Mouse (Mus musculus): ENCODE results near the gene Fam129a. TPM values are rescaled to one million over a fixed set of nuclear protein-coding genes. Genes with fewer than 3 reads are reported as not detected.

The Fam129a gene
- polyA plus RNA-seq (2012; fragmentation: generic; extraction: Trizol), result 1.7 TPM
- long read RNA-seq, experiment 1, partial matches to known transcripts, result 2 of 3 reads
- long read RNA-seq, experiment 1, other reads (novel, unspliced or antisense), result 1 of 3 reads
- long read RNA-seq, experiment 2, full-length matches to known transcripts, result 3 of 10 reads
- long read RNA-seq, experiment 2, partial matches to known transcripts, result 1 of 10 reads
- long read RNA-seq, experiment 2, other reads (novel, unspliced or antisense), result 6 of 10 reads

DNA sequence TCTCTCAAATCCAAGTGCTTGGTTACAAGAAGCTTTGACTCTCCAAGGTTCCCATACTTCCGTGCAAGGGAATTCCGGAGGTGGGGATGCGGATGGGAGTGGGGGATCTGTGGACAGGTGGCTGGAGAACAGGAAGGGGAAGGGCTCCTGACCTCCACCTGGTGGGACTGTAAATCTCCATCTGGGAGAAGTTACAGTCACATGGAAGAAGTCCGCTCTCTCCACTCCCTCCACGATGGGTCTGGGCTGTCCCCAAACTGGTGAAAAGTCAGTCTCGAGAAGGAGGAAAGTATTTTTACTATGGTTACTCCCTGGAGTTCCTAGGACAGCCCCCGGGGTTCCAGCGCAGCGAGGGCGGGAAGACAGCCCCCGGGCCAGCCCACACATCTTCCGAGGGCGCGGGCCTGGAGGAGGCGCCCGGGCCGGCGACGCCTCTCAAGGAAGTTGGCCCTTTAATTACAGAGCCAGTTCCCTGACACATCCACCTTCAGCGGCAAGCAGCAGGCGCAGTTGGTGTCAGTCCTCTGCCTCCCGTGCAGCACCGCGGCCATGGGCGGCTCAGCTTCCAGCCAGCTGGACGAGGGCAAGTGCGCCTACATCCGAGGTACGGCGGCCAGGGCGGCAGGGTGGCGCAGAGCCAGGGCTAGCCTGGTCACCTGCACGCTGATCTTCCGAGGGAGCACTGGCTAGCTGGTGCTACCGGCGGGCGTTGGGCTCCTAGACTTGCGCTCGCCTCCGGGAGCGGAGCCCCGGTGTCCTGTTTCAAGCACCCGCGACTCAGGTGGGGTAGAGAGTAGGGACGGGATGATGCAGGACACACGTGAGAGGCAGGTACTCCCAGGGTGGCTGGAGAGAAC lies at the start of gene Fam129a:
Fam129a (plus strand) TSS at position 206 of the 857 bp plus-strand sequence.
- Histone ChIP-seq H3K79me3 (ENCODE audit: low read depth) (no peaks in the 10 kb centered on the region), H3K4me3 (ENCODE audit: insufficient read depth, poor library complexity, severe bottlenecking) (no peak within 1 kb of the TSS), H3K36me3 (ENCODE audit: control insufficient read depth, insufficient read depth) (no peaks in the 10 kb centered on the region), H3ac (ENCODE audit: control insufficient read depth, insufficient read length, low read depth) (no peak within 1 kb of the TSS), H3K27me3 (ENCODE audit: control insufficient read depth, insufficient read depth, insufficient read length) (no peaks in the 10 kb centered on the region), H3K79me2 (ENCODE audit: control insufficient read depth, insufficient read depth) (no peaks in the 10 kb centered on the region)
- TF ChIP-seq USF1 (IDR thresholded peaks at IDR 0.05; ENCODE audit: low read depth), result no peak
- no peak for TF ChIP-seq MAX (IDR thresholded peaks at IDR 0.05)
- no peak for TF ChIP-seq FOSL1 (IDR thresholded peaks at IDR 0.05; ENCODE audit: insufficient read depth, low read length, poor library complexity, severe bottlenecking)
- TF ChIP-seq MYOD1 (IDR thresholded peaks at IDR 0.05; ENCODE audit: control insufficient read depth, insufficient read length, low read depth), result no peak
- TF ChIP-seq MYOG (IDR thresholded peaks at IDR 0.05; ENCODE audit: control insufficient read depth, extremely low read depth, insufficient read length), result no peak
- TF ChIP-seq CTCF (IDR thresholded peaks at IDR 0.05; ENCODE audit: control insufficient read depth, insufficient read depth, insufficient read length), result no peak
- no peak for TF ChIP-seq CEBPB (IDR thresholded peaks at IDR 0.05; ENCODE audit: low read depth)

DNA sequence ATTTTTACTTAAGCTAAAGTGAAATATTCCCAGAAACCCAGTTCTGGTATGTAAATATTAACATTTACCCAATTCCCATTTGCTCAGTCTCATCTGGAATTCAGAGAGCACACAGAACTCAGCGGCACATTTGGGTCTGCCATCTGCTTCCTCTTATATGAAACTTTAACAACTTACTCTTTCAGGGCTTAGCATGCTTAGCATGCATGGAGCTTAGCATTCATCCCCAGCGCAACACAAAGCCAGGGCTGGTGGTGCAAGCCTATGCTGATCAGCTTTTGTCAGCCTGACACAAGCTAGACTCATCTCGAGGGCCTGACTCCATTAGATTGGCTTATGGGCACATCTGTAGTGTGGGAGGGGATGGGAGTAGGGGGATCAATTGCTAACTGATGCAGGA lies 44.3 kb upstream of the Fam129a start:
- no peak overlapping the region for H3K4me3 ChIP-seq (ENCODE audit: insufficient read depth, poor library complexity, severe bottlenecking)
- TF ChIP-seq MYOG (IDR thresholded peaks at IDR 0.05; ENCODE audit: control insufficient read depth, extremely low read depth, insufficient read length), result no peak
- no peaks in the 10 kb centered on the region for H3K79me3 ChIP-seq (ENCODE audit: low read depth)
- no peak overlapping the region for H3ac ChIP-seq (ENCODE audit: control insufficient read depth, insufficient read length, low read depth)
- no peaks in the 10 kb centered on the region for H3K27me3 ChIP-seq (ENCODE audit: control insufficient read depth, insufficient read depth, insufficient read length)
- H3K36me3 ChIP-seq (ENCODE audit: control insufficient read depth, insufficient read depth), result no peaks in the 10 kb centered on the region
- H3K79me2 ChIP-seq (ENCODE audit: control insufficient read depth, insufficient read depth), result no peaks in the 10 kb centered on the region

DNA sequence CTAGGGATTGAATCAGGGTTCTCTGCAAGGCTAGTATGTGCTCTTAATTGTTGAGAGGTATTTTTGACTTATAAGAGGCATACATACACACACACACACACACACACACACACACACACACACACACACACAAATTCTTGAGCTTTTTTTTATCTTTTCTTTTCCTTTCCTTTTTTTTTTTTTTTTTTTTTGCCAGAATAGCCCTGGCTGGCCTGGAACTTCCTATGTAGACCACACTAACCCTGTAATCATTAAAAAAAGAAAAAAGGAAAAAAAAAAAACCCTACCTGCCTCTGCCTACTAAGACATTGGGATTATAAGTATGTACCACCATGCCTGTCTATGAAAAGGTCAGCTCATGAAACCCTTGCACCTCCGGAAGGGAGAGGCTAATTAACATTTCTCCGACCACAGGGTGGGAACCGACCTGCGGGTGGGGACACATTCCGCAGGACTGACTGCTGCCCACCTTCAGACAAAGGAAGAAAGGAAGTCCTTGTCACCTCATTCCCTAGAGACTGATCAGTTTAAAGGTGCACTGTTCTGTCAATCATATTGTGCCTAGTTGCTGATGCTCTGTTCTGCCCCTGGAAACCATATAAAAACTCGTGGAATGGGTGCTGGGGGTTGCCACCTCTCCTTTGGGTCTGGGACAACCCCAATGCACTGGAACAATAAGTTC lies 27.0 kb upstream of the Fam129a start:
- no peak overlapping the region for H3ac ChIP-seq (ENCODE audit: control insufficient read depth, insufficient read length, low read depth)
- no peak overlapping the region for H3K4me3 ChIP-seq (ENCODE audit: insufficient read depth, poor library complexity, severe bottlenecking)
- TF ChIP-seq FOSL1 (IDR thresholded peaks at IDR 0.05; ENCODE audit: insufficient read depth, low read length, poor library complexity, severe bottlenecking), result no peak
- no peak for TF ChIP-seq MYOD1 (IDR thresholded peaks at IDR 0.05; ENCODE audit: control insufficient read depth, insufficient read length, low read depth)
- no peak for TF ChIP-seq CTCF (IDR thresholded peaks at IDR 0.05; ENCODE audit: control insufficient read depth, insufficient read depth, insufficient read length)
- no peak for TF ChIP-seq MAX (IDR thresholded peaks at IDR 0.05)
- TF ChIP-seq USF1 (IDR thresholded peaks at IDR 0.05; ENCODE audit: low read depth), result no peak
- no peak for TF ChIP-seq CEBPB (IDR thresholded peaks at IDR 0.05; ENCODE audit: low read depth)
- no peak for TF ChIP-seq MYOG (IDR thresholded peaks at IDR 0.05; ENCODE audit: control insufficient read depth, extremely low read depth, insufficient read length)
- H3K79me2 ChIP-seq (ENCODE audit: control insufficient read depth, insufficient read depth), result no peaks in the 10 kb centered on the region
- no peaks in the 10 kb centered on the region for H3K79me3 ChIP-seq (ENCODE audit: low read depth)
- no peaks in the 10 kb centered on the region for H3K27me3 ChIP-seq (ENCODE audit: control insufficient read depth, insufficient read depth, insufficient read length)
- H3K36me3 ChIP-seq (ENCODE audit: control insufficient read depth, insufficient read depth), result no peaks in the 10 kb centered on the region

DNA sequence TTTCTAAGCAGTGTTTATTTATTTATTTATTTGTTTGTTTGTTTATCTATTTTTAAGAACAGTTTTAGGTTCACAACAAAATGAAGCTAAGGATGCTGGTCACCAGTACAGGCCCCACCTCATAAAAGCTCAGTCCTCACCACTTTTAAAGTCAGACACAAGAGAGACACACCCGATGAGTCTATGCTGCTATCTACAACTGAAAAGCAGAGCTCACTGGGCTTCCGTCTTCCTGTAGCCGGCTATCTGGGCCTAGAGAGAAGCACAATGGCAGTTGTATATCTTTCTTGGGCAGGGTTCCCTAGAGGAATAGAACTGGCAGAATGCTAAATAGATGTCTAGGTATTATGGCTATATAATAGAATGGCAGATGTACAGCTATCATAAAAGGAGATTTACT lies 26.4 kb upstream of the Fam129a start:
- Histone ChIP-seq H3K4me3 (ENCODE audit: insufficient read depth, poor library complexity, severe bottlenecking) (no peak overlapping the region), H3ac (ENCODE audit: control insufficient read depth, insufficient read length, low read depth) (no peak overlapping the region), H3K36me3 (ENCODE audit: control insufficient read depth, insufficient read depth) (no peaks in the 10 kb centered on the region), H3K79me3 (ENCODE audit: low read depth) (no peaks in the 10 kb centered on the region), H3K27me3 (ENCODE audit: control insufficient read depth, insufficient read depth, insufficient read length) (no peaks in the 10 kb centered on the region), H3K79me2 (ENCODE audit: control insufficient read depth, insufficient read depth) (no peaks in the 10 kb centered on the region)
- TF ChIP-seq CTCF (IDR thresholded peaks at IDR 0.05; ENCODE audit: control insufficient read depth, insufficient read depth, insufficient read length), result no peak
- TF ChIP-seq CEBPB (IDR thresholded peaks at IDR 0.05; ENCODE audit: low read depth), result no peak
- TF ChIP-seq MYOG (IDR thresholded peaks at IDR 0.05; ENCODE audit: control insufficient read depth, extremely low read depth, insufficient read length), result no peak
- no peak for TF ChIP-seq MYOD1 (IDR thresholded peaks at IDR 0.05; ENCODE audit: control insufficient read depth, insufficient read length, low read depth)
- no peak for TF ChIP-seq FOSL1 (IDR thresholded peaks at IDR 0.05; ENCODE audit: insufficient read depth, low read length, poor library complexity, severe bottlenecking)
- no peak for TF ChIP-seq MAX (IDR thresholded peaks at IDR 0.05)
- TF ChIP-seq USF1 (IDR thresholded peaks at IDR 0.05; ENCODE audit: low read depth), result no peak

DNA sequence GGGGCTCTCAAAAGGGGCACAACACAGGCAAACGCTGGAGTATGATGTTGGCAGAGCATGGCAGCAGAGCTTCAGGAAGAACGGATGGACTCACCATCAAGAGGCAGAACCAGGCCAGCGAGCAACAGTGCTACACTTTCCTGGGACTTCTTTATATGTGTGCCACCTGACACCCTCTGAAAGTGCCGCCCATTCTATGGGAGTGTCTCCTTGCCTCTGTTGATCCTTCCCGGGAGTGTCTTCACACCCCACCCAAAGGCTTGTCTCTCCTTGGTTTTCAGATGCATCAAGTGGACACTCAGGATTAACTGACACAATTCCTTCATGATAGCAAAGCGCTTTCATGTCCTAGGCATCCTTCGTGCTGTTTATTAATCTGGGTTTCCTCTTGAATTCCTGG lies 25.4 kb upstream of the Fam129a start:
- no peak for TF ChIP-seq MYOD1 (IDR thresholded peaks at IDR 0.05; ENCODE audit: control insufficient read depth, insufficient read length, low read depth)
- no peak for TF ChIP-seq USF1 (IDR thresholded peaks at IDR 0.05; ENCODE audit: low read depth)
- TF ChIP-seq CEBPB (IDR thresholded peaks at IDR 0.05; ENCODE audit: low read depth), result no peak
- no peak for TF ChIP-seq MAX (IDR thresholded peaks at IDR 0.05)
- TF ChIP-seq FOSL1 (IDR thresholded peaks at IDR 0.05; ENCODE audit: insufficient read depth, low read length, poor library complexity, severe bottlenecking), result no peak
- no peak for TF ChIP-seq CTCF (IDR thresholded peaks at IDR 0.05; ENCODE audit: control insufficient read depth, insufficient read depth, insufficient read length)
- no peak for TF ChIP-seq MYOG (IDR thresholded peaks at IDR 0.05; ENCODE audit: control insufficient read depth, extremely low read depth, insufficient read length)
- H3K79me3 ChIP-seq (ENCODE audit: low read depth), result no peaks in the 10 kb centered on the region
- H3K27me3 ChIP-seq (ENCODE audit: control insufficient read depth, insufficient read depth, insufficient read length), result no peaks in the 10 kb centered on the region
- H3K36me3 ChIP-seq (ENCODE audit: control insufficient read depth, insufficient read depth), result no peaks in the 10 kb centered on the region
- no peaks in the 10 kb centered on the region for H3K79me2 ChIP-seq (ENCODE audit: control insufficient read depth, insufficient read depth)
- H3K4me3 ChIP-seq (ENCODE audit: insufficient read depth, poor library complexity, severe bottlenecking), result no peak overlapping the region
- H3ac ChIP-seq (ENCODE audit: control insufficient read depth, insufficient read length, low read depth), result no peak overlapping the region

All from C2C12 (cell line).